Mouse (Mus musculus) spleen, adult 18-20 months (tissue): ENCODE data around the gene Tnpo3.

Experiments used
- DNase-seq, 2 experiments: peaks; one replicate each; pipeline ENCODE4 v3.0.0; 2022; ENCODE audit warnings: mixed read lengths in 2 of 2

The Tnpo3 gene

DNA sequence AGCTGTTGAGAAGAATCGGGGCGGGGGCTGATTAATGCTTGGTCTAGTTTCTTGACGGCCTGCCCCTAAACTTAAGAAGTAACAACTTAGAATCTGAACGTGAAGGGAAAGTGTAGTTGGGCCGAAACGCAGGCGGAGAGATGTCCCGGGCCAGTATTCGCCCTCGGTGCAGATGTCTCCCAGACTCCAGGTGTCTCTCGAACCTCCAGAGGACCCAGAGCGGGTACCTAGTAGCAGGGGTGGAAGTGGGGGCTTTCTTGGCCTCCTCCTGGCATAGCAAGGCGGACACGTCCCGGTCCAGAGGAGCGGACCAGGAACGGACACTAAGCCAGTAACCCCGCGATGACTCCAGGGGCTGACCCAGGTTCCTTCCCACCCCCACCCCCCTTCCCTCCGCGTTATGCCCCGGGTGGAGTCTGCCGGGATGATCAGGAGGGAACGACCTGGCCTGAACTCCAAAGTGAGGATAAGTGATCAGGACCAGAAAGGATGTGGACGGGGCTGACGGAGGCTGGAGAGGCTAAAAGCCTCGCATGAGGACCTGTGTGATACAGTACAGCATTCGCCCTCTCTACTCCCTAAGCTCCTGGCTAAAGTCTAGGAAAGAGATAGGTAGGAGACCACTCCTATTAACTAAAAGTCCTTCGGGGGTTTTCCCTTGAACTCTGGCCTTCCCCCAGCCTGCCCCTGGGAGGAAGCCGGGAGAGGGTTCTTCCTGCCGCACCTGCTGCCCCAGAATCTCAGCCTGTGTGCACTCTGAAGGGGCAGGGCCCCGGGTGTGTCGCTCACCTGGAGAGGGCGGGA lies 82.1 kb downstream of the Tnpo3 start:
- peak; percentile 51 to 54 for DNase-seq

GRCm38 (mm10) chr6:29526281-29527251 lies 83.1 kb downstream of the Tnpo3 start, which contains the start of gene Irf5:
Gene Irf5 (plus strand): TSS chr6:29526625.
- DNase-seq: peak; percentile 64 to 71

DNA sequence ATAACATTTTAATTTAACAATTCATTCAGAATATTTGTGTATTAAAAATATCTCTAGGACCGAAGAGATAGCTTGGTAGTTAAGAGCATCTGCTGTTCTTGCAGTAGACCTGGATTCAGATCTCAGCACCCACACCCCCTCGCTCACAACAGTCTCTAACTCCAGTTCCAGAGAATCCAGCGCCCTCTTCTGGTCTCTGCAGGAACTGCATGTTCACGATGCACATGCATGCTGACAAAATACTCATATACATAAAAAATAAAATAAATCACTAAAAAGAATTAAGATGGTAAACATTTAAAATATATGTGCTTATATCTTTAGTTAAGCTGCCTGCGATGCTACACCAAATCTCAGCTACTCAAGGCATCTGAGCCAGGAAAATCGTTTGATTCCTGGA lies 84.4 kb downstream of the Tnpo3 start:
- no peak for DNase-seq

GRCm38 (mm10) chr6:29524034-29524489 lies 85.6 kb downstream of the Tnpo3 start:
- peak; percentile 44 to 52 for DNase-seq

DNA sequence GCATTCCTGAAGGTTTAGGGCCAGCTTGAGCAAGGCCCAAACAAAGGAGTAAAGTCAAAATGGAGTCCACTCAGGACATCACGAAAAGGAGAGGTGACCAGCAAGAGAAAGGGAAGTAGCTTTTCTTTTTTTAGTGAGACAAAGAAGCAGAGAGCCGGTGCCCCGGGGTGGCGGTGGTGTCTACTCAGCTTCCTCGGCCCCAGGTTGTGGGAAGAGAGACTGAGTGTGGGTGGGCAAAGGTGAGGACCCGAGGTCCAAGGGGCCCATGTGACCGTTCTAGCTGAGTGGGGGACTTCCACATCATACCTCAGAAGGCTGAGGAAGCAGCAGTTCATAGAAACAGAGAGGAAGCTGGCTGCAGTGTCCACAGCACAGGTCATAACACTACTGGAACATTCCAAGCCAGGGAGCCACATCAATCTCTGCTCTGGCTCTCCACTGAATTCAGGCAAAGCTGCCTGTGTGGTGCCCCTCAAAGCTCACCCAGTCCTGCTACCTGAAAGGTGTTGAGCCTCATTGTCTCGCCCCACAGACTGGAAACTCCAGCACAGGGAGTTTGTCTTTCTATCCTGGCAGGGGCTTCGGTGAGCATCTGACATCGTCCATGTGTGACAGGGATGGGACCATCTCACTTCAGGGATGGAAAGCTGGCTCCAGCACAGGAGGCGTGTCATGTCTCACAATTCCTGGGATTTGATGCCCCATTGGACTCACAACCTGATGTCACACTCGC lies 86.2 kb downstream of the Tnpo3 start:
- DNase-seq: peak; percentile 37 to 46

DNA sequence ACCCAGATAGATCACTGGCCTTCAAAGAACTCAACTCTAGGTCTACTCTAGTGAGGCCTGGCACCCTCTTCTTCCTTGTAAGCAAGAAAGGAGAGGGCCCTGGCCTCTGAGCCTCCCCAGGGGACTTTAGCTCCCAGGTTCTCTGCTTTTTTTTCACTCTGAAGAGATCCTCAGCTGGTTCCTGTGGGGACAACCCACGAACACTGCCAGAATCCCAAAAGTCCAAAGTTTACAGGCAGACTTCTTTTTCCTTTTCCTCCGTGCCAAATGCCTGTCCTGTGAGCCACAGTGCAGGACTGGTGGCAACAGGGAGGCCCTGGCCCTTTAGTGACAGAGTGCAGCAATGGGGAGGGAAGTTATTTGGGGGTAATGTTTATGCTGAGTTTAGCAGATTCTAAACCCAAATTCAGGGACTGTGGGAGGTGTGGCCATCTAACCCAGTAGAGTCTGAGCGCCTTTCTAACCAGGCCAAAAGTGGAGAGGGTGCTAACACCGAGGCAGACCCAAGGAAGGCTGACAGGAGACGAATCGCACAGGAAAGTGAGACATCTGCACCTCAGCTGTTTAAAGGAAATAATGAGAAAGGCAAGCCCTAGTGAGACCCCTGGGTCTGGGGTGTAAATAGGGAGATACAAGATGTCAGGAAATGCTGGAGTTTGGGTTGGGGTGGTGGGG lies 86.9 kb downstream of the Tnpo3 start:
- DNase-seq: no peak

DNA sequence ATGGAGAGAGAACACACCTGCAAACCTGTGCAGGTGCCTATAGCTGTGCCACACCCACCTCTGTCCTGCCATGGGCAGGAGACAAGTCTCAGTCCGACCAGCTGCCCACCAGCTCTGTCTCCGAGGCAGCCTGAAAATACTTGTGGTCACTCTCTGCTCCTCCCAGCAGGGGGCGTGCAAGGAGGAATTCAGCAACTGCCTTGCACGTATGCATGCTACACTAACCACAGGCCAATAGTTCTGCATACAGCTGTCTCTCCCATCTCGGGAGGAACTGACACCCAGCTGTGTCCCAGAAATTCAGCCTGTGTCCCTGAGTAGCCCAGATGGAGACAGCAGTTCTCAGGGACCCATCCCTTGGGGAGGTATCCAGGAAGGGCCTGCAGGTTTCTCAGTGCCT lies 92.5 kb downstream of the Tnpo3 start:
- DNase-seq: peak; percentile 75 to 85

GRCm38 (mm10) chr6:29513284-29513683 lies 96.4 kb downstream of the Tnpo3 start:
- DNase-seq: peak in 1 of 2 experiments; percentile 23

DNA sequence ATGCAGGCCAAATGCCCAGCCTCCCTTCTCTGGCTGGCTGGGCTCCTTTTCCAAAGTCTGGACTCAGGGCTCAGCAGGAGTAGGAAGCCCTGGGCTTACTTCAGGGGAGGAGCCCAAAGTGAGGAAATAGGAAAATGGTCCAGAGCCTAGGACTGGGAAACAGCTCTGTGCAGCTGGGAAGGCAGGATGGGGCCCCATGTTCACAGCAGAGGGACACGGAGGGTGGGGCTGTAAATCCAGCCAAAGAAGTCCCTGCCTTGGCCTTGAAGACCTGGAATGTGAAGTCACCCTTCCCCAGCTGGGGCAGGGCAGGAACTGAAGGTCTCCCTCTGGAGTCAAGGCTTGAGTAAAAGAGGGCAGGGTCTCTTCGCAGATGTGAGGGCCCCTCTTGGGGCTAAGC lies 100.6 kb downstream of the Tnpo3 start:
- no peak for DNase-seq

DNA sequence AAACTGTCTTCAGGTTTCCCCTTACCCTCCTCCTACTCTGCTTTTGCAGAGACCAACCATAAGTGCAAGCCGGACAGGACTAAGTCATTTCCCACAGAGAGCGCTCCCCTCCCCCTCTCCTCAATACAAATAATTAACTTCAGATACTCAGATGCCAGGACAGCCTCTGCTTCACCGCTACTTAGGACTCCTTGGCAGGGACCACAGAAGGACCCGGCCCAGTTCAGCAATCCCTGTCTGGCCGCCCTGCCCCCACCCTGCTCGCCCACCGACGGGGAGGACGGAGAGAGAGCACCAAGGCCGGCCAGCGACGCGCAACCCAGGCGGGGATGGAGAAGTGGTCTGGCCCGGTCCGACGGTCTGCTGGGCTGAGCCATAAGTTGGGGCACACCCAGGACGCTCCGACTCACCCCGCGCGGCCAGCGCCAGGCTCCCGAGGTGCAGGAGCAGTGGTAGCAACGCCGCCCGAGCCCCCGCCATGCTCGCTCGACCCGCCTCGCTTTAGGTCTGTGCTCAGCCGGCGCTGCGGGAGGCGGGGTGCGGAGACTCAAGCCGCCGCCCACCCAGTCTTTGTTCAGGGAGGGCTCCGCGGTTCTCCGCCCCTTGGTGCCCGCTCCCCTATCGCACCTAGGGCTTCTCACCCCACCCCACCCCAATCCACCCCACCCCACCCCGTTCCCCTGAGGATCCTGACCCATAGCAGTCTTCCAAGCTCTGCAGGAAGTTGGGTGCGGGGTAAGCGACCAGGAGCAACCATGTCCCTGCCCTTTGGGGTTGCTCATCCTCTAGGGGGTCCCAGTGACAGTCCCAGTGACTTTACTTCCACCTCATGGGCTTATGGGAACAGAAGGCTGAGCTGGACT lies 102.0 kb downstream of the Tnpo3 start, which contains the start of gene Kcp:
Gene Kcp (minus strand): TSS at position 506 of the 863 bp plus-strand sequence.
- DNase-seq: no peak

DNA sequence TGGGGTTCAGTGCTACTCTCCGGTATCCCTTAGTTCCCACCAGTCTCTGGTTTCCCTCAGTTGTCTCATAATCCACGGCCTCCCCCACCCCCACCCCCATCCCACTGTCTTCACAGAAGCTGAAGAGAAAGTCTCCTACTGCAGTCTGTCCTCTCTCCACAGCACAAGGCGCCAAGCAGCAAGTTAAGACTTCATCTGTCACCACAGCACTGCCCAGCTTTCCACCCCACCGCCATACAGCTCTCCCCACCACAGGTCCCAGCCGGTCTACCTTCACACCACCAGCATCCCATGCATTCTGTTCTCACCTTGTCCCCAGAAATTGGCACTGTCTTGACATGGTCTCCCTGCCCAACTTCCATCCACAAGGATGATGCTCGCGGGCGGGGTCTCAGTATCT lies 102.9 kb downstream of the Tnpo3 start:
- no peak for DNase-seq

- DNase-seq: no peak
Measured at GRCm38 (mm10) chr6:29505493-29505892, 104.2 kb downstream of the Tnpo3 start.

DNA sequence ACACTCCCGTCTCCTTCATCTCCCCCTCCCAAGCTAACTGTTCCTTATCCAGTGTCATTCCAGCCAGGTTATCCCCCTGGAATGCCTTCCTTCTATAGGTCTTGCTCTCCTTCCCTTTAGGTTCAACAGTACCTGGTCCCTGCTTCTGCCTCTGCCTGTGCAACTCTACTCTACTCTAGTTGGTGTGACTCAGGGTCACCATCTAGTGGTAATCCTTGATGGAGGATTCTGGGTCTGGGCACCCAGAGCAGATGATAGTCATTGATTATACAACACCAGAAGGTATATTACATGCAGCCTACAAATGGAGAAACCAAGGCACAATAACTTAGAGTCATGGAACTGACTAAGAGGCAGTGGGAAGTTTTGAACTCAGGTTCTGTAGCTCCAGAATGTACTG lies 108.1 kb downstream of the Tnpo3 start:
- DNase-seq: no peak

DNA sequence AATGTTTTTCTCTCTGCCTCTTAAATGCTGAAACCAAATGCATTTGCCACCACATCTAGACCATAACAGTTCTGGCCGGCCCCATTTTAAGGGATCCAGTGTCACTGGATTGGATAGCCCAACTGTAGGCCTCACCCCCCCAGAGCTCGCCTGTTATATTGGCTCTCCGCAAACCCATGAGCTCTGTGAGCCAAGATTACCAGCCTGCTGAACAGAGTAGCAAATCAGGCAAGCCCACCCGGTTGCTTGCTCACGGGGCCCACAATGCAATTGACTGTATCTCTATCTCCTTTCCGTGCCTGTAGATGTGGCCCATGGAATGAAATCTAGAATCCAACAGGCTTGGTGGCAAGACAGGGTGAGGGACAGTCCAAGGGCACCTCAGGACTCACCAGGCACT lies 108.9 kb downstream of the Tnpo3 start:
- no peak for DNase-seq

- DNase-seq: no peak
Measured at GRCm38 (mm10) chr6:29500177-29500576, 109.5 kb downstream of the Tnpo3 start.

DNA sequence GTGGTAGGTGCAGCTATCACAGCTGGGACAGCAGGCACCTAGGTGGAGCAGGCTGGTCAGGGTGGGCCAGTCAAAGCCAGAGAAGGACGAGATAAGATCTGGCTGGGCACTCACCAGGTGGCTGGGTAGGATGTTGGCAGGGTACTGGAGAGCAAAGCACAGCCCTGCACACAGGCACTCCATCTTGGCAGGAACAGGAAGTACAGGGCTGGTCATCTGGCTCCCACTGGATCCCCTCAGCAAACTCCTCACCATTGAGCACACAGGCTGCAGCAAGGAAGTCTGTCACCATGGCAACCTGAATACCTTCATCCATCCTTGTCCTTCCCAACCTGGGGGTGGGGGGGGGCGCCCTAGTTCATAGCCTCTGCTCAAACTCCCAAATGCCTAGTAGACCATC lies 111.9 kb downstream of the Tnpo3 start:
- DNase-seq: no peak

DNA sequence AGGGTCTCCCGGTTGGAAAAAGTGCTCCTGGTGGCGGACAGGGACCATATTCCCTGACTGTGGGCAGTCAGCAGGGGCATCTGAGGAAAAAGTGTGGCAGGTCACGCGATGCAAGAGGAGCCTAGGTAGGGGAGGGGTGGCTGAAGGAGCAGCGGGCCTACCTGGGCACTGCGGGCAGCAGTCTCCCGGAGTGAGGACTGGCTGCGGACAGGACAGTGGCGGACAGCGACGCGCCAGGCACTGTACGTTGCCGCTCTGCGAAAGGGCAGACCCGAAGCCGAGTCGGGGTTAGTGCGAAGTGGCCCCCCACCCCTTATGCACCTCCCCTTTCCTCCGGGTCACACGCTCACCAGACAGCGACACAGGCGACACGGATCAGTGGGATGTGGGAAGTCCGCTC lies 113.4 kb downstream of the Tnpo3 start:
- DNase-seq: no peak

DNA sequence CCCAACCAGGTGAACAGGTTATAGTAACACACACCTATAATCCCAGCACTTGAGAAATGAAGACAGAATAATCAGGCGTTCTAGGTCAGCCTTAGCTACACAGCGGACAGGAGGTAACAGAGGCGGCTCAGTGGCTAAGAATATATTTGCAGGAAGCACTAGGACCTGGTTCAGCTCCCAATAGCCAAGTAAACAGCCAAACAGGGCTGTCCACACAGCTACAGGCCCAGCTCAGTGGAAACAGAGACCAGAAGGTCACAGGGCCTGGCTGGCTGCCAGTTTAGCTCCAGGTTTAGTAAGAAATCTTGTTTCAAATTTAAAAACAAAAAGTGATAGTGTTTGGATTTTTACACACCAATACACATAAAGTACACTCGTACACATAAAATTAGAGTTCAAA lies 115.6 kb downstream of the Tnpo3 start:
- no peak for DNase-seq
